Mouse (Mus musculus) MEL (cell line): ENCODE measurements around the gene Arhgap35. TPM values are rescaled to one million over a fixed set of nuclear protein-coding genes. Genes with fewer than 3 reads are reported as not detected.

Experiments
- DNase-seq: peaks from one replicate; pipeline ENCODE4 v3.0.0; 2011; ENCODE audit warnings: low read depth, low spot score
- H3K27ac ChIP-seq: 2 replicates; pipeline ENCODE4 v1.5.1; 2012; ENCODE audit warnings: low read depth, mild to moderate bottlenecking, control low read depth, low read length, moderate library complexity; ENCODE audit not compliant: control insufficient read depth
- H3K27me3 ChIP-seq, 2 experiments: fragments of 150-350 bp in 1 of 2; sonication (generic) in 1 of 2; 2 replicates each; pipeline ENCODE4 v1.6.1; 2012; ENCODE audit warnings: low read length in 2 of 2, mild to moderate bottlenecking in 2 of 2, improper control_type of control experiment in 1 of 2, moderate library complexity in 1 of 2; ENCODE audit not compliant: insufficient read depth in 2 of 2, control insufficient read depth in 1 of 2
- H3K36me3 ChIP-seq, 2 experiments: 2 replicates each; pipeline ENCODE4 v1.6.1; 2012 to 2014; ENCODE audit warnings: low read length in 2 of 2, improper control_type of control experiment in 1 of 2, inconsistent platforms in 1 of 2, mild to moderate bottlenecking in 1 of 2; ENCODE audit not compliant: insufficient read depth in 2 of 2, control insufficient read depth in 1 of 2
- H3K4me1 ChIP-seq, 2 experiments: fragments of 150-350 bp in 1 of 2; sonication (generic) in 1 of 2; 2 replicates each; pipeline ENCODE4 v1.6.1; 2012; ENCODE audit warnings: low read length in 2 of 2, improper control_type of control experiment in 1 of 2, mild to moderate bottlenecking in 1 of 2; ENCODE audit not compliant: insufficient read depth in 2 of 2, control insufficient read depth in 1 of 2
- H3K4me3 ChIP-seq, 2 experiments: fragments of 150-350 bp in 1 of 2; sonication (generic) in 1 of 2; 2 replicates each; pipeline ENCODE4 v1.5.1; 2012; ENCODE audit warnings: low read depth in 2 of 2, low read length in 2 of 2, mild to moderate bottlenecking in 2 of 2, moderate library complexity in 2 of 2, control low read depth in 1 of 2, improper control_type of control experiment in 1 of 2; ENCODE audit not compliant: control insufficient read depth in 1 of 2, insufficient read depth in 1 of 2
- H3K79me2 ChIP-seq: 2 replicates; pipeline ENCODE4 v1.6.1; 2012; ENCODE audit warnings: mild to moderate bottlenecking, low read length, moderate library complexity; ENCODE audit not compliant: control insufficient read depth, poor library complexity, insufficient read depth
- H3K9ac ChIP-seq: 2 replicates; pipeline ENCODE4 v1.6.1; 2012; ENCODE audit warnings: low read depth, mild to moderate bottlenecking, control low read depth, low read length, moderate library complexity; ENCODE audit not compliant: control insufficient read depth, poor library complexity, severe bottlenecking
- H3K9me3 ChIP-seq: fragments of 150-350 bp; sonication (generic); replicated peaks from 2 replicates; pipeline ENCODE4 v1.6.1; 2012; ENCODE audit warnings: mild to moderate bottlenecking, low read length, improper control_type of control experiment, moderate library complexity; ENCODE audit not compliant: insufficient read depth
- BHLHE40 ChIP-seq: IDR thresholded peaks from 2 replicates; pipeline ENCODE4 v1.6.1; 2012; ENCODE audit warnings: low read depth, mild to moderate bottlenecking, inconsistent platforms, low read length, improper control_type of control experiment, borderline replicate concordance
- CHD1 ChIP-seq: IDR thresholded peaks from 2 replicates; pipeline ENCODE4 v1.6.1; 2012; ENCODE audit warnings: low read depth, mild to moderate bottlenecking, inconsistent platforms, low read length, improper control_type of control experiment
- CHD2 ChIP-seq: IDR thresholded peaks from 2 replicates; pipeline ENCODE4 v1.6.1; 2011; ENCODE audit warnings: low read length, improper control_type of control experiment
- CTCF ChIP-seq, 3 experiments: IDR thresholded peaks in 2 of 3; conservative IDR thresholded peaks in 1 of 3; 2 replicates each; pipeline ENCODE4 v1.5.1; 2011 to 2012; ENCODE audit warnings: low read length in 3 of 3, low read depth in 2 of 3, mild to moderate bottlenecking in 2 of 3, improper control_type of control experiment in 1 of 3, inconsistent platforms in 1 of 3, mixed read lengths in 1 of 3, moderate library complexity in 1 of 3; ENCODE audit not compliant: control insufficient read depth in 1 of 3, insufficient read depth in 1 of 3, poor library complexity in 1 of 3, severe bottlenecking in 1 of 3
- EP300 ChIP-seq, 2 experiments: IDR thresholded peaks; 2 replicates each; pipeline ENCODE4 v1.6.1; 2011; ENCODE audit warnings: improper control_type of control experiment in 2 of 2, low read length in 2 of 2, low read depth in 1 of 2, mild to moderate bottlenecking in 1 of 2
- ETS1 ChIP-seq: IDR thresholded peaks from 2 replicates; pipeline ENCODE4 v1.6.1; 2012; ENCODE audit warnings: low read depth, mild to moderate bottlenecking, inconsistent platforms, low read length, improper control_type of control experiment, moderate library complexity
- GABPA ChIP-seq: IDR thresholded peaks from 2 replicates; pipeline ENCODE4 v1.6.1; 2012; ENCODE audit warnings: low read depth, mild to moderate bottlenecking, inconsistent platforms, low read length, improper control_type of control experiment, moderate library complexity
- GATA1 ChIP-seq: IDR thresholded peaks from 2 replicates; pipeline ENCODE4 v1.6.1; 2011; ENCODE audit warnings: low read depth, low read length, improper control_type of control experiment
- HCFC1 ChIP-seq: IDR thresholded peaks from 2 replicates; pipeline ENCODE4 v1.6.1; 2012; ENCODE audit warnings: low read depth, mild to moderate bottlenecking, inconsistent platforms, low read length, improper control_type of control experiment, moderate library complexity
- KAT2A ChIP-seq: conservative IDR thresholded peaks from 2 replicates; pipeline ENCODE4 v1.6.1; 2012; ENCODE audit warnings: low read depth, low read length, improper control_type of control experiment, inconsistent platforms
- MAFK ChIP-seq: IDR thresholded peaks from 2 replicates; pipeline ENCODE4 v1.6.1; 2011; ENCODE audit warnings: low read depth, mild to moderate bottlenecking, low read length, improper control_type of control experiment, borderline replicate concordance
- MEF2A ChIP-seq: IDR thresholded peaks from 2 replicates; pipeline ENCODE4 v1.6.1; 2014; ENCODE audit warnings: low read depth, mild to moderate bottlenecking, inconsistent platforms, low read length, improper control_type of control experiment; ENCODE audit not compliant: poor library complexity, insufficient replicate concordance, severe bottlenecking; ENCODE audit errors: extremely low read depth
- MXI1 ChIP-seq: IDR thresholded peaks from 2 replicates; pipeline ENCODE4 v1.6.1; 2011; ENCODE audit warnings: mild to moderate bottlenecking, low read depth, low read length, improper control_type of control experiment
- POLR2A ChIP-seq, 2 experiments: IDR thresholded peaks; 2 replicates each; pipeline ENCODE4 v1.6.1; 2011 to 2012; ENCODE audit warnings: low read length in 2 of 2, mild to moderate bottlenecking in 2 of 2, control low read depth in 1 of 2, improper control_type of control experiment in 1 of 2, low read depth in 1 of 2, moderate library complexity in 1 of 2; ENCODE audit not compliant: control insufficient read depth in 1 of 2, insufficient read depth in 1 of 2, poor library complexity in 1 of 2
- POLR2AphosphoS5 ChIP-seq: IDR thresholded peaks from 2 replicates; pipeline ENCODE4 v1.6.1; 2012; ENCODE audit warnings: low read depth, borderline replicate concordance, mild to moderate bottlenecking, inconsistent platforms, low read length, moderate library complexity, mixed read lengths
- RAD21 ChIP-seq: IDR thresholded peaks from 2 replicates; pipeline ENCODE4 v1.6.1; 2011; ENCODE audit warnings: mild to moderate bottlenecking, low read depth, low read length, improper control_type of control experiment
- SMC3 ChIP-seq: IDR thresholded peaks from 2 replicates; pipeline ENCODE4 v1.6.1; 2011; ENCODE audit warnings: low read depth, low read length, improper control_type of control experiment
- TAL1 ChIP-seq: IDR thresholded peaks from 2 replicates; pipeline ENCODE4 v1.6.1; 2012; ENCODE audit warnings: mild to moderate bottlenecking, inconsistent platforms, low read length, moderate library complexity, mixed read lengths
- TBP ChIP-seq: IDR thresholded peaks from 2 replicates; pipeline ENCODE4 v1.8.0; 2011; ENCODE audit warnings: low read depth, low read length, improper control_type of control experiment
- UBTF ChIP-seq: IDR thresholded peaks from 2 replicates; pipeline ENCODE4 v1.6.1; 2012; ENCODE audit warnings: low read depth, mild to moderate bottlenecking, inconsistent platforms, low read length, improper control_type of control experiment, moderate library complexity, borderline replicate concordance; ENCODE audit not compliant: insufficient read depth
- USF2 ChIP-seq, 2 experiments: IDR thresholded peaks; 2 replicates each; pipeline ENCODE4 v1.6.1; 2011 to 2012; ENCODE audit warnings: improper control_type of control experiment in 2 of 2, low read length in 2 of 2, borderline replicate concordance in 1 of 2, inconsistent platforms in 1 of 2, low read depth in 1 of 2, mild to moderate bottlenecking in 1 of 2; ENCODE audit not compliant: insufficient read depth in 1 of 2
- ZKSCAN1 ChIP-seq: IDR thresholded peaks from 2 replicates; pipeline ENCODE4 v1.6.1; 2012; ENCODE audit warnings: low read depth, mild to moderate bottlenecking, inconsistent platforms, low read length, improper control_type of control experiment, moderate library complexity
- ZMIZ1 ChIP-seq: IDR thresholded peaks from 2 replicates; pipeline ENCODE4 v1.6.1; 2012; ENCODE audit warnings: low read depth, mild to moderate bottlenecking, inconsistent platforms, low read length, improper control_type of control experiment, moderate library complexity
- ZNF384 ChIP-seq: IDR thresholded peaks from 2 replicates; pipeline ENCODE4 v1.6.1; 2012; ENCODE audit warnings: low read depth, mild to moderate bottlenecking, inconsistent platforms, low read length, improper control_type of control experiment
- polyA plus RNA-seq, 2 experiments: library from polyadenylated mRNA; stranded (reverse) in 1 of 2; unstranded in 1 of 2; fragments of >175 nt in 1 of 2; fragments of >200 nt in 1 of 2; gene quantifications; 2 replicates each; pipeline versions ENCODE4 v1.2.1 to v1.2.4; 2012; ENCODE audit warnings: low replicate concordance in 2 of 2, low read depth in 1 of 2; ENCODE audit not compliant: insufficient read length in 2 of 2, insufficient read depth in 1 of 2, missing spikeins in 1 of 2
- total RNA-seq: library from RNA; depleted of rRNA; stranded (reverse); fragments of 300-350 nt; gene quantifications from 2 replicates; pipeline ENCODE4 v1.2.3, GENCODE M21; 2012

The Arhgap35 gene
- total and polyA plus RNA-seq, 3 experiments, result 7.4 to 13.4 TPM; not detected in 1

- Histone ChIP-seq H3K4me1 (peaks cover 0 to 3% of the 10 kb centered on the region in 2 experiments; a peak in 2 of 4 replicates), H3K79me2 (no peaks in the 10 kb centered on the region), H3K4me3 (peak overlapping the region; percentile 29 to 33), H3K36me3 (peaks cover 0 to 3% of the 10 kb centered on the region in 2 experiments; a peak in 1 of 4 replicates), H3K27ac (no peak overlapping the region), H3K27me3 (no peaks in the 10 kb centered on the region; a peak in 1 of 4 replicates), H3K9me3 (no peaks in the 10 kb centered on the region), H3K9ac (no peak overlapping the region)
- TF ChIP-seq HCFC1 (no peak), ZMIZ1 (no peak), ZNF384 (no peak), CHD1 (no peak), MXI1 (no peak), GATA1 (no peak), KAT2A (no peak), MEF2A (no peak), ETS1 (no peak), POLR2AphosphoS5 (no peak), ZKSCAN1 (no peak), BHLHE40 (no peak), POLR2A (IDR thresholded peaks at IDR 0.05; ENCODE audit: control insufficient read depth in 1 of 2, insufficient read depth in 1 of 2, low read depth in 1 of 2, low read length in 2 of 2, poor library complexity in 1 of 2) (no peak), TBP (no peak), RAD21 (peak; percentile 69), USF2 (IDR thresholded peaks at IDR 0.05; ENCODE audit: borderline replicate concordance in 1 of 2, insufficient read depth in 1 of 2, low read depth in 1 of 2, low read length in 2 of 2) (no peak), EP300 (IDR thresholded peaks at IDR 0.05; ENCODE audit: low read depth in 1 of 2, low read length in 2 of 2) (no peak), GABPA (no peak), CHD2 (no peak), CTCF (IDR thresholded peaks at IDR 0.05 in 2 of 3, conservative IDR thresholded peaks at IDR 0.05 in 1 of 3; ENCODE audit: control insufficient read depth in 1 of 3, insufficient read depth in 1 of 3, low read depth in 2 of 3, low read length in 3 of 3, poor library complexity in 1 of 3, severe bottlenecking in 1 of 3) (peak; percentile 68 to 82 (median 74)), SMC3 (peak; percentile 54), TAL1 (no peak), UBTF (no peak), MAFK (no peak)
- peak; percentile 79 for DNase-seq
Observed at GRCm38 (mm10) chr7:16629598-16630296, 15.0 kb upstream of the Arhgap35 start.
